Comparison of ENCODE assay signal across 26 mouse cellular contexts in the genomic region with DNA sequence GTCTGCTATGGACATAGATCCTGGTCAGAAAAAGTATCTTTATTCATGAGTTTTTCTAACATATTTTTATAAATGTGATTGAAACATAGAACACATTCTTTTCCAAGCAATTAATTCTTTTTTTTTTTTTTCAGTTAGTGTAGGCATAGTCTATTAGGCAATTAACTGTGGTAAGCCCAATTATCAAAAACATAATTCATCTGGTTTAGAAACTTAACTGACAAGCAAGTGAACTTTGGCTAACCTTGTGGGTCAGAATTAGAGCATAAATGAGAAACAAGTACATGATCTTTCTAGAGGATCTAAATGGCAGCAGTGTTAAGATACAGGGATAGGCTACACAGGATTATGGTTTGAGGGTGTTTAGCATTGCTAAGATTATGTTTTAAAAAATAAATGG.
"Had no signal": no experiment of that assay in that cellular context is flagged by ENCODE, and none has a peak within 500 bp of the region (broad histone marks: within the 10 kb centered on the region; RNA-seq: fewer than 3 reads in every experiment).

No protein-coding gene starts in this region.

- ATAC-seq: hindbrain, postnatal 0 days; intestine, embryonic 16.5 days; liver, embryonic 12.5 days had no signal

- H3K27me3 ChIP-seq: heart, embryonic 13.5 days; heart, embryonic 15.5 days; hindbrain, embryonic 13.5 days; hindbrain, embryonic 15.5 days; limb, embryonic 13.5 days; limb, embryonic 15.5 days; liver, embryonic 12.5 days had no signal

- H3K4me3 ChIP-seq: gastrocnemius, adult 2 months; heart, adult 2 months; heart, embryonic 13.5 days; heart, embryonic 15.5 days; hindbrain, embryonic 13.5 days; hindbrain, embryonic 15.5 days; limb, embryonic 13.5 days; limb, embryonic 15.5 days; liver, embryonic 12.5 days had no signal

- H3K4me1 ChIP-seq: heart, embryonic 13.5 days; heart, embryonic 15.5 days; hindbrain, embryonic 13.5 days; hindbrain, embryonic 15.5 days; limb, embryonic 13.5 days; limb, embryonic 15.5 days; liver, embryonic 12.5 days had no signal

- DNase-seq: gastrocnemius, adult 2 months; gastrocnemius, postnatal 10 days; gastrocnemius, postnatal 25 days; heart, adult 11 months; heart, adult 2 months; heart, postnatal 14 days; heart, postnatal 36 days; kidney, adult 11 months; kidney, adult 2 months; kidney, postnatal 14 days; kidney, postnatal 36 days; layer of hippocampus, adult 9-11 months; layer of hippocampus, postnatal 36 days; left cerebral cortex, postnatal 4 days had no signal

- H3K9ac ChIP-seq: heart, embryonic 13.5 days; heart, embryonic 15.5 days; hindbrain, embryonic 13.5 days; hindbrain, embryonic 15.5 days; limb, embryonic 13.5 days; limb, embryonic 15.5 days; liver, embryonic 12.5 days; liver, embryonic 14.5 days had no signal

- H3K36me3 ChIP-seq: heart, embryonic 13.5 days; heart, embryonic 15.5 days; hindbrain, embryonic 13.5 days; hindbrain, embryonic 15.5 days; limb, embryonic 13.5 days; limb, embryonic 15.5 days; liver, embryonic 12.5 days had no signal

- H3K9me3 ChIP-seq: heart, embryonic 13.5 days; heart, embryonic 15.5 days; hindbrain, embryonic 13.5 days; hindbrain, embryonic 15.5 days; limb, embryonic 13.5 days; limb, embryonic 15.5 days; liver, embryonic 12.5 days had no signal

- H3K4me2 ChIP-seq: heart, embryonic 11.5 days; heart, embryonic 13.5 days; heart, embryonic 15.5 days; hindbrain, embryonic 13.5 days; hindbrain, embryonic 15.5 days; limb, embryonic 13.5 days; limb, embryonic 15.5 days; liver, embryonic 12.5 days had no signal

- H3K27ac ChIP-seq: gastrocnemius, adult 2 months; heart, adult 2 months; heart, embryonic 13.5 days; heart, embryonic 15.5 days; hindbrain, embryonic 13.5 days; hindbrain, embryonic 15.5 days; hindbrain, postnatal 0 days; kidney, postnatal 0 days; limb, embryonic 13.5 days; limb, embryonic 15.5 days; liver, embryonic 12.5 days; liver, embryonic 14.5 days had no signal
